Mouse (Mus musculus) brain, adult 2 months (tissue): ENCODE data around the gene Plekhg4.
A peak's percentile ranks its signal among the peaks of the same experiment; 100 is the strongest.

Experiments
- DNase-seq: peaks from one replicate; pipeline ENCODE4 v3.0.0; 2011; ENCODE audit warnings: low read depth, low spot score

Plekhg4 gene

GRCm38 (mm10) chr8:105403467-105403866, 30.4 kb downstream of the Plekhg4 start:
- peak; percentile 70 for DNase-seq

DNA sequence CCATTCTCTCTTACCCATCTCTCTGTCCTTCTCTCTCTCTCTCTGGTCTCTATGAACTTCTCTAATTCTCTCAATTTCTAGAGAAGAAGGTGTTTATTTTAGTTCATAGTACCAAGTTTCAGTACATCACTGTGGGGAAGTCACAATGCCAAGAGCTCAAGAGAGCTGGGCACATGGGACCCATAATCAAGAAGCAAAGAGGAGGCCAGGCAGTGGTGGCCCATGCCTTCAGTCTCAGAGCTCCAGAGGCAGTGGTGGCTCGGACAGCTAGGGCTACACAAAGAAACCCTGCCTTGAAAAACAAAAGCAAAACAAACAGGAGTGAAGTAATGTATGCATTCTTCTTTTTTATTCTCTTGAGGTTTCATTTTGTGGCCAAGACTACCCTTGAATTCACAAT, 31.4 kb downstream of the Plekhg4 start:
- no peak for DNase-seq

- DNase-seq = peak; percentile 48
Measured at GRCm38 (mm10) chr8:105406416-105406815, 33.3 kb downstream of the Plekhg4 start.

DNA sequence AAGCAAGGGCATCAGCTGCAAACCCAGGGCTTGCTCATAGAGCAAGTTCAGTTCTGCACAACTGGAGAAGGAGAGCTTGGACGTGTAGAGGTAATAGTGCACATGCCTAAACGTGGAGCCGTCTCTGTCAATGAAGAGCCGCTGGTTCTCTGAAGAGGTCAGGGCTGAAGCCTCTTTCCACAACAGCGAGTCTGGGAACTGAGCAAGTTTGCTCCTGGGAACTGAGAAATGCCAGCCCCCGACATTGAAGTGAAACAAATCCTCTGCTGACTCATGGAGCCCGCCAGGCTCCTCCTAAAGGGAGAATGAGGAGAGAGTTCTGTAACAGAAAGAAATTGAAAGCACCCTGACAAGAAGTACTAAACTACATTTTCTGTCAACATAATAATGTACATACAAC, 35.3 kb downstream of the Plekhg4 start:
- peak; percentile 28 for DNase-seq

DNA sequence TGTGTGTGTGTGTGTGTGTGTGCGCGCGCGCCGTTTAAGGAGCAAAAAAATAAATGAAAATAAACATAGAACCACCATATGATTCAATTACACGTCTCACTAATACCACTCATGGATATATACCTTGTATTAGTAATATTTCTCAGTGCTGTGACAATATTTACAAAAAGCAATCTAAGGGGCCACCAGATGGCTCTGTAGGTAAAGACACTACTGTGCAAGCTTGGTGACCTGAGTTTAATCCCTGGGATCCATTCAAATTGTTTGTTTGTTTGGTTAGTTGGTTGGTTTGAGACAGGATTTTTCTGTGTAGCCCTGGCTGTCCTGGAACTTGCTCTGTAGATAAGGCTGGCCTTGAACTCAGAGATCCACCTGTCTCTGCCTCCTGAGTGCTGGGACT, 36.9 kb downstream of the Plekhg4 start:
- DNase-seq = peak; percentile 10

GRCm38 (mm10) chr8:105413391-105413790, 40.3 kb downstream of the Plekhg4 start, which contains the start of the genes Kctd19 and Lrrc36:
Gene Kctd19, minus strand, starts transcription at chr8:105413502.
Gene Lrrc36, plus strand, starts transcription at chr8:105413571.
- peak; percentile 34 for DNase-seq

DNA sequence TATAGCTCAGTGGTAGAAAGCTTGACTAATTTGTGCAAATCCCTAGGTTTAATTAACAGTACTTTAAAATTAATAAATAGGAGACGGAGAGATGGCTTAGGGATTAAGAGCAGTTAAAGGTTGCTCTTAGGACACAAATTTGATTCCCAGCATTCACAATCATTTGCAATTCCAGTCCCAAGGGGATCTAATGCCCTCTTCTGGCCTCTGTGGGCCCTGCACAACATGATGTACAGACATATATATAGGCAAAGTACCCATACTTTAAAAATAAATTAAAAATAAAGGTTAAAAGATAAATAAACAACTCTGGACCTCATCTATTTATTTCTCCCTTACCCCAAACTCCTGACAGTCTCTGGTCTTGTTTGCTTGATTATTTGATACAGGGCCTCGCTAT, 45.9 kb downstream of the Plekhg4 start:
- DNase-seq = no peak

GRCm38 (mm10) chr8:105419800-105420199, 46.7 kb downstream of the Plekhg4 start:
- DNase-seq = no peak

GRCm38 (mm10) chr8:105422006-105422405, 48.9 kb downstream of the Plekhg4 start:
- DNase-seq = peak; percentile 92

DNA sequence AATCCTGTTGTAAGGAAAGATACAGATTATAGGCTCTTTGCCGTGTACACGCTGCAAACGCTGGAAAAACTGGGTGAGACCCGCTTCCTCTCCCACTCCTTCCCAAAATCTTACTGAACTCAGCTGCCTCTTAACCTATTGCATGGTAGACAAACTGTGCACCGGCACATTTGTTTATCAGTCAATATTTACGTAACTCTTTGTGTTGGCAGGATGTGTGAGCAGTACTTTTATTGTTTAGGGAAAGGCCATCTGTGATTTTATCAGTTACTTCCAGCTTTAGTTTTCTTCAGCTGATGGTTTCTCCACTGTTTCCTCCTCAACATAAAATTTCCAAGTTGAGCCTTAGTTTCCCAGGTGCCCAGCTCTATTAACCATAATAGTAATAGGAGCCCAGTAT, 53.8 kb downstream of the Plekhg4 start:
- DNase-seq = no peak

DNA sequence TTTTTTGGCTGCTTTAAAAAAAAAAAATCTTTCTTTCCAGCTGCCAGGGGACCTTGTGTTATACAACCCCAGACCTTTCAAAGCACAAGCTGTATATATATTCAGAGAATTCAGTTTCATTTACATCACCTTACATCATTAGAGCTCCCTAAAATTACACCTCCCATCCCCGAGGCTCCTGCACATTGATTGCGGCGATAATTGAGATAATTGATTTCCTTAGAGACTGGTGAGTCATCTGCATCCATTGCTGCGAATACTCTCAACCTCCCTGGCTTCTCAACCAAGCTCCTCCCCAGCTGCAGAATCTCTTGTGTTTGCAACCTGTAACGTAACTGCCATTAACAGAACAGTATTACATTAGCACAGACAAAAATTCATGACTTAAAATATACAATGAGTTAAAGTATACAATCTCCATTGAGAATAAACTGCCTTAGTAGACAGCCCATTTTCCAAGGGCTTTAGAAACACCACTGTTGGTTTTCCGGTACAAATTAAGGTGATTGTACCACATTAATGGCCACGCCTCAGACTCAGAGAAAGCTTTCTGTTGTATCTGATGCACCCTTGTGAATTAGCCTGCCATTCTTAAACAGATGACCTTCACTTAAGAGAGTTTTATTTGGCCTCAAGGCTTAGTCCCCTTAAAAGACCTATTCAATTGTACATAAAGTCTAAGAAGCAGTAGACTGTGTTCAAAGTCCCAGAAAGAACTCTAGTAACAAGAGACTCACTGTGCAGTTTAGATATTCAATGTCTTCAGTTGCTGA, 58.9 kb downstream of the Plekhg4 start:
- DNase-seq = peak; percentile 18
